Mouse (Mus musculus): Measurements from ENCODE around the gene Ffar3.

Ffar3 gene

GRCm38 (mm10) chr7:30856078-30856477 lies at the start of gene Ffar3:
Ffar3 (minus strand) TSS chr7:30856178.
- no peak for DNase-seq (ENCODE audit: low read depth, low spot score)

DNA sequence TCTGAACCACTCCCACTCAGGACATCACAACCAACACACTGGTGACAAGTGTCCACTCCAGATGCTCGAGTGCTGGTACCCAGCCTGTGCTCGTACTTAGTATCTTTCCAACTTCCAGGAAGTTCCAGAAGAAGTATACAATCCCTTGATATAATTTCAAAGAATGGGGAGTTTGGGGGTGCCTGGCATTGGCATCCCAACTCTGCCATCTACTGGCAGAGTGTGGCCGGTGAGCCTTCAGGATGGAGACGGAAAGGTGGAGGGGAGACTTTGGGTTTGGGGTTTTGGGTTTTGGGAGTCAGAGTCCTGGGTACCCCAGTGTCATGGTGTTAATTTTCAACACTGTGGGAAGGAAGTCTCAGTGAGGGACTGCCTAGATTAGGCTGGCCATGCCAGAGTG lies 48.1 kb upstream of the Ffar3 start:
- peak; percentile 60 for DNase-seq (ENCODE audit: low read depth, low spot score)

DNA sequence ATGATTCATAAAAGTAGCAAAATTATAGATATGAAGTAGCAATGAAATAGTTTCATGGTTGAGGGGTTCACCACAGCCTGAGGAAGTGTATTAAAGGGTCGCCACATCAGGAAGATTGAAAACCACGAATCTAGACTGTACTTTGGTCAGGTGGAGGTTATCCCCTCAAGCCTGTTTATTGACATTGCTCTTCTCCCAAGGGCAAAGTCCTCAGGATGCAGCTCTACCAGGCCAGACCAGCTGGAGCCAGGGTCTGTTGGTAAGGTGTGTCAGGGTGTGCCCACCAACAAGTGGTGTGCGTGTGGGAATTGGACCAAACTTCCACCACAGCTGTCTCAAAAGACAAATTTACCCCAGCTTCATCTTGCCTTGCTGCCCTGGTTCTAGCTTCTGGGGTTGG lies 39.2 kb upstream of the Ffar3 start:
- DNase-seq (ENCODE audit: low read depth, low spot score), result peak; percentile 7

DNA sequence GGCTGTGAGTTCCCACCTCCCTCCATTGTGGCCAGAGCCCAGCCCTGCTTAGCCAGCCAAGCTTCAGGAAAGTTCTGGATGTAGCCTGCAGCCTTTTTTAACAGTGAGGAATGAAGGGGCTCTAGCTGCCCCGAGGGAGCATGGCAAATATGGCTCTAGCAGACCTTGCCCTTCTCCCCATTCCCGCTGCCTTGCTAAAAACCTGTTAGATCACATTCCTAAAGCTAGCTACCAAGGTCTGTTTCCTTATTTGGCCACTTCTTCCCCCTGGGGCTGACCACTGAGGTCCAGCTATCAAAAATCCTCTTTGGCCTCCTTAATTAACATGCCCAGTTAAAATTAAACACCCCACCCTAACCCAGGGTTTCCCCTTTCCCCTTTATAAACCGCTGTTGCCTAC lies 36.5 kb upstream of the Ffar3 start:
- no peak for DNase-seq (ENCODE audit: low read depth, low spot score)

- peak; percentile 46 for DNase-seq (ENCODE audit: low read depth, low spot score)
Observed at GRCm38 (mm10) chr7:30891746-30892145, 35.8 kb upstream of the Ffar3 start.

DNA sequence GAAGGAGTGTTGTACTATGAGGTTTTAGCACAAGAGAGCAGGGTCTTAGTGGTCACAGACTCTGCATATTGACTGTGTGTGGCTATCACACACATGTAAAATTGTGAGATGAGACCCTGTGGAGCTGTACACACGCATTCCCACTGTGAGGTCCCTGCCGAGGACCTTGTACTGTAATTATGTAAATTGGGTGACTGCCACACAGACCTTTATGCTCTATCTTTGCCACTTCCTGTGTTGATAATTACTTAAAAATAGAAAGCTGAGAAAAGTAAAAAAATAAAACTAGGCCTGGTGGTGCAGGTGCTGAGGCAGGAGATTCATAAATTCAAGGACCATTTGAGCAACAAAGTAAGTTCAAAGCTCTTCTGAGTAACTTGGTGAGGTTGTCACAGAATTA lies 34.7 kb upstream of the Ffar3 start:
- DNase-seq (ENCODE audit: low read depth, low spot score), result peak; percentile 79

- DNase-seq (ENCODE audit: low read depth, low spot score), result peak; percentile 36
Observed at GRCm38 (mm10) chr7:30888786-30889185, 32.8 kb upstream of the Ffar3 start.

GRCm38 (mm10) chr7:30887568-30888188 lies 31.7 kb upstream of the Ffar3 start:
- DNase-seq (ENCODE audit: low read depth, low spot score), result peak; percentile 93

- peak; percentile 69 for DNase-seq (ENCODE audit: low read depth, low spot score)
Observed at GRCm38 (mm10) chr7:30886852-30887251, 30.9 kb upstream of the Ffar3 start.

DNA sequence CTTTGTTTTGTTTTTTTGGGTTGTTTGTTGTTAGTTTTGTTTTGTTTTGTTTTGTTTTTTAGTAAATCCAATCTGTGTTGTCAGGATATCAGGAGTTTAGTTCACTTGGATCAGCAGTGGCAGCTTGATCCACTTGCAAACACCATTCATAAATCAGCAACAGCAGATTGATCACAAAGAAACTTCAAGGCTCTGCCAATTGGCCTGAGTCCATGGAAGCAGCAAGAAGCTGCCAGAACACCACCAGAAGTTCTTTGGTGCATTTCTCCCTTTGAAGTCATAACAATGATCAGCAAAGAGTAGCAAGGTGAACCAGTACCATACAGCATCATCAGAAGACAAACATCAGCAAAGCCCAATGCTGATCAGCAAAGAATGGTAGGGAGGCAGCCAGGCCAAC lies 28.1 kb upstream of the Ffar3 start:
- no peak for DNase-seq (ENCODE audit: low read depth, low spot score)

DNA sequence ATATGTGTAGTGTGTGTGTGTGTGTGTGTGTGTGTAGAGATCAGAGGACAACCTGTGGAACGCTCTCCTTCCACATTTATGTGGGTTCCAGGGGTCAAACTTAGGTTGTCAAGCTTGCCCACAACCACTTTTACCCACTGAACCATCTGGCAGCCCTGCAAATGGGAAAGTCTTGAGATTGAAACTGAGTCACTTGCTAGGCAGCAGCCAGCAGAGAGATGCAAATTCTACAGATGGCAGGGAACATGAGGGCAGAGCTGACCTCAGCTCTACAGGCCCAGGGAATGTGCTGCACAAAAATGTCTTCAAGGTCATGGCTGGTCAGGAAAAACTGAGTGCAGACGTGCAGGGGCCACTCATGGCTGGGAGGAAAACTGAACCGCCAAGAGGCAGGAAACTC lies 25.4 kb upstream of the Ffar3 start:
- DNase-seq (ENCODE audit: low read depth, low spot score), result peak; percentile 65

DNA sequence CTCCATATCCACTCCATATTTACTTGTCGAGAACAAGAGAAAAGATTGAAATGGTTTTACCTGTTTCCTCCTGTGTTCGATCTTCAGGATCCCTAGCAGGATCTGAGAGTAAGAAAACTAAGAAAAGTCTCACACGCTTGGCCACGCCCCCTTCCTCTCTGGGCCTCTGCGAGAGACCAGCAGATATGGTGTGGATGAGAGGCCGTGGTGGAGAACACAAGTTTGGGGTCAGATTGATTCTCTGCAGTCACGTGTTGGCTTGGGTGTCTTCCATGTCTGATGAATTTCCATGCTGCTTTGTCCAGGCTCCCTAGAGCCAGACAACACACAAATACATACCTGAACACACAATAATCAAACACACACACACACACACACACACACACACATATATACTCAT lies 24.2 kb upstream of the Ffar3 start, which contains the start of gene Cd22:
TSS of gene Cd22 (minus strand) at position 167 of the 400 bp plus-strand sequence.
- DNase-seq (ENCODE audit: low read depth, low spot score), result peak; percentile 82

GRCm38 (mm10) chr7:30878950-30879349 lies 23.0 kb upstream of the Ffar3 start:
- DNase-seq (ENCODE audit: low read depth, low spot score), result peak; percentile 67

- no peak for DNase-seq (ENCODE audit: low read depth, low spot score)
Observed at GRCm38 (mm10) chr7:30873083-30873482, 17.1 kb upstream of the Ffar3 start.

- peak; percentile 85 for DNase-seq (ENCODE audit: low read depth, low spot score)
Observed at GRCm38 (mm10) chr7:30863386-30863785, 7.4 kb upstream of the Ffar3 start.

DNA sequence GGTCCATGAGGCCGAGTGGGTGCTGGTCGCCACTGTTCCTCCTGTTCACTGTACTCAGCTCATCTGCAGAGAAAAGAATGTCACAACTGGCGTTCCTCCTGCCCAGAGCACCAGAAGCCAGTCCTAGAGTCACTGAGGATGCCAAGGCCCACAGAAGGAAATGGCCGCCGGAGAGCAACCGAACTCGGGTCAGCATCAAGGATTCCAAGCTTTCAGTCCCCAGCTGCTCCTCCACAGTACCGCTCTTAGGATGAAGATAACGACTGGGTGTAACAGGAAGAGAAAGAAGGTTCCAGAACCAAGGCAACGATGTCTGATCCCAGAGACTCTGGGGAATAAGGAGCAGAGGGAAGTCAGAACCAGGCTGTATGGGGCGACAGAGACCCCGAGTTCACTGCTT lies 5.5 kb upstream of the Ffar3 start, which contains the start of gene Ffar1:
TSS of gene Ffar1 (minus strand) at position 101 of the 400 bp plus-strand sequence.
- no peak for DNase-seq (ENCODE audit: low read depth, low spot score)

GRCm38 (mm10) chr7:30859635-30860402 lies 3.8 kb upstream of the Ffar3 start:
- peak; percentile 56 for DNase-seq (ENCODE audit: low read depth, low spot score)

- peak; percentile 90 for DNase-seq (ENCODE audit: low read depth, low spot score)
Observed at GRCm38 (mm10) chr7:30859290-30859634, 3.3 kb upstream of the Ffar3 start.

DNA sequence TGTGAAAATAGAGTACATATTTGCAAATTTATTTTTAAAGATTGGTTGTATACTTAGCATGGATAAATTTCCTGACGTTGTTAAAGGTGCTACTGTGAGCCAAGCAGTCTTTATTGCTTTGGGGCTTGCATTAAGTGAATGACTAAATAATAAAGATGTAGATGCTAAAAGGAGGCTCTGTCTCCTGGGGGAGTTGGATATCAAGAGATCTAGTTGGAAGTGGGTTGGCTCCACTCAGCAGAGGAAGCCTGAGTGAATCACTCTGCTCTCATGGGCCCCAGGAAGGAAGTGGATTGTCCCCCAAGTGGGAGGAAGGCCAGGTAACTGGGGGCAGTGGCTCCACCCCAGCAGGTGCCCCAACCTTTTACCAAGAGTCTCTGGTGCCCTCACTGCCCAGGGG lies 1.8 kb upstream of the Ffar3 start:
- peak; percentile 66 for DNase-seq (ENCODE audit: low read depth, low spot score)

- no peak for DNase-seq (ENCODE audit: low read depth, low spot score)
Observed at GRCm38 (mm10) chr7:30851421-30851820, 4.6 kb downstream of the Ffar3 start.

GRCm38 (mm10) chr7:30847934-30848333 lies 8.0 kb downstream of the Ffar3 start:
- no peak for DNase-seq (ENCODE audit: low read depth, low spot score)

DNA sequence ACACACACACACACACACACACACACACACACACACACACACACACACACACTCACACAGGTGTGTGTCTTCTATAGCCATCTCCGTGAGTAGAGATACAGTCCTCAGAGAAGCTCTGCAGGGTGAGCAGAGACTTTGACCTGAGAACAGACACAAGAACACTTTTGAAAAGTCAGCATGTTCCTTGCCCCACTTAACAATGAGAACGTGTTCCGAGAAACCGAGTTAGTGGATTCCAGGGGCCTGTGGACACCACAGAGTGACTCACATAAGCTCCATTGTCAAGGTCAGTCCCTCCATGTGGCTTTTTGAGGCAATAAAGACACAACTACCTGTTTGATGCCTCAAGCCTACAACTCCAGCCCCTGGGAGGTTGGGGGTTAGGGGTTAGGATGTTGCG lies 8.6 kb downstream of the Ffar3 start:
- no peak for DNase-seq (ENCODE audit: low read depth, low spot score)

GRCm38 (mm10) chr7:30846505-30847053 lies 9.4 kb downstream of the Ffar3 start:
- no peak for DNase-seq (ENCODE audit: low read depth, low spot score)

Data from A20 (cell line).